Mouse (Mus musculus): Measurements from ENCODE around the gene Cwc25. TPM values are rescaled to one million over a fixed set of nuclear protein-coding genes. Genes with fewer than 3 reads are reported as not detected.
A peak's percentile ranks its signal among the peaks of the same experiment; 100 is the strongest.

The Cwc25 gene
- polyA plus RNA-seq, 1 experiment: 6.7 TPM

- Histone ChIP-seq H3K4me1 (ENCODE audit: control insufficient read depth, insufficient read depth, insufficient read length) (peaks cover 2% of the 10 kb centered on the region; the same call in 1 of the 2 replicates), H3K27ac (ENCODE audit: insufficient read depth, low read length) (no peak overlapping the region), H3K36me3 (ENCODE audit: control insufficient read depth, insufficient read depth, low read length) (peaks cover 16% of the 10 kb centered on the region), H3K4me3 (ENCODE audit: extremely low read depth, insufficient read depth, insufficient read length) (no peak overlapping the region), H3K27me3 (ENCODE audit: control insufficient read depth, insufficient read depth, low read length) (no peaks in the 10 kb centered on the region)
- 79% methylated on average over 10 of the region's 10 CpGs for WGBS
- no peak for DNase-seq (ENCODE audit: low read depth in 1 of 2, low spot score in 2 of 2)
- no peak for TF ChIP-seq POLR2A (IDR thresholded peaks at IDR 0.05; ENCODE audit: low read depth, low read length)
- no peak for TF ChIP-seq CTCF (IDR thresholded peaks at IDR 0.05; ENCODE audit: extremely low read depth, insufficient read depth, insufficient read length, insufficient replicate concordance)
These were observed 32.7 kb downstream of the Cwc25 start for GRCm38 (mm10) chr11:97733689-97734088.

- Histone ChIP-seq H3K4me1 (ENCODE audit: control insufficient read depth, insufficient read depth, insufficient read length) (peaks cover 9% of the 10 kb centered on the region; the same call in 1 of the 2 replicates), H3K4me3 (ENCODE audit: extremely low read depth, insufficient read depth, insufficient read length) (no peak overlapping the region), H3K27ac (ENCODE audit: insufficient read depth, low read length) (peak overlapping the region; percentile 63), H3K27me3 (ENCODE audit: control insufficient read depth, insufficient read depth, low read length) (no peaks in the 10 kb centered on the region), H3K36me3 (ENCODE audit: control insufficient read depth, insufficient read depth, low read length) (peaks cover 34% of the 10 kb centered on the region)
- DNase-seq (ENCODE audit: low read depth in 1 of 2, low spot score in 2 of 2): no peak
- TF ChIP-seq CTCF (IDR thresholded peaks at IDR 0.05; ENCODE audit: extremely low read depth, insufficient read depth, insufficient read length, insufficient replicate concordance) (no peak), POLR2A (IDR thresholded peaks at IDR 0.05; ENCODE audit: low read depth, low read length) (no peak)
- WGBS: 29% methylated on average over 7 of the region's 7 CpGs
These were observed 37.6 kb downstream of the Cwc25 start for GRCm38 (mm10) chr11:97728730-97729129.

GRCm38 (mm10) chr11:97728311-97728710, 38.0 kb downstream of the Cwc25 start:
- WGBS: 25% methylated on average over 7 of the region's 7 CpGs
- H3K4me3 ChIP-seq (ENCODE audit: extremely low read depth, insufficient read depth, insufficient read length): no peak overlapping the region
- H3K4me1 ChIP-seq (ENCODE audit: control insufficient read depth, insufficient read depth, insufficient read length): peaks cover 9% of the 10 kb centered on the region; the same call in 1 of the 2 replicates
- DNase-seq (ENCODE audit: low read depth in 1 of 2, low spot score in 2 of 2): peak; percentile 33
- peaks cover 36% of the 10 kb centered on the region for H3K36me3 ChIP-seq (ENCODE audit: control insufficient read depth, insufficient read depth, low read length)
- H3K27ac ChIP-seq (ENCODE audit: insufficient read depth, low read length): peak overlapping the region; percentile 63
- TF ChIP-seq POLR2A (IDR thresholded peaks at IDR 0.05; ENCODE audit: low read depth, low read length) (no peak), CTCF (IDR thresholded peaks at IDR 0.05; ENCODE audit: extremely low read depth, insufficient read depth, insufficient read length, insufficient replicate concordance) (no peak)
- H3K27me3 ChIP-seq (ENCODE audit: control insufficient read depth, insufficient read depth, low read length): no peaks in the 10 kb centered on the region

- WGBS: 46% methylated on average over 7 of the region's 7 CpGs
- TF ChIP-seq POLR2A (IDR thresholded peaks at IDR 0.05; ENCODE audit: low read depth, low read length) (no peak), CTCF (IDR thresholded peaks at IDR 0.05; ENCODE audit: extremely low read depth, insufficient read depth, insufficient read length, insufficient replicate concordance) (no peak)
- Histone ChIP-seq H3K36me3 (ENCODE audit: control insufficient read depth, insufficient read depth, low read length) (peaks cover 49% of the 10 kb centered on the region), H3K27me3 (ENCODE audit: control insufficient read depth, insufficient read depth, low read length) (no peaks in the 10 kb centered on the region), H3K4me1 (ENCODE audit: control insufficient read depth, insufficient read depth, insufficient read length) (peaks cover 10% of the 10 kb centered on the region; the same call in 1 of the 2 replicates), H3K4me3 (ENCODE audit: extremely low read depth, insufficient read depth, insufficient read length) (no peak overlapping the region), H3K27ac (ENCODE audit: insufficient read depth, low read length) (no peak overlapping the region)
- no peak for DNase-seq (ENCODE audit: low read depth in 1 of 2, low spot score in 2 of 2)
These were observed 42.6 kb downstream of the Cwc25 start for GRCm38 (mm10) chr11:97723709-97724108.

GRCm38 (mm10) chr11:97721338-97721737, 45.0 kb downstream of the Cwc25 start:
- 84% methylated on average over 4 of the region's 4 CpGs for WGBS
- H3K36me3 ChIP-seq (ENCODE audit: control insufficient read depth, insufficient read depth, low read length): peaks cover 47% of the 10 kb centered on the region

GRCm38 (mm10) chr11:97719041-97719440, 47.3 kb downstream of the Cwc25 start:
- DNase-seq (ENCODE audit: low read depth in 1 of 2, low spot score in 2 of 2): no peak
- Histone ChIP-seq H3K4me1 (ENCODE audit: control insufficient read depth, insufficient read depth, insufficient read length) (peaks cover 11% of the 10 kb centered on the region; the same call in 1 of the 2 replicates), H3K4me3 (ENCODE audit: extremely low read depth, insufficient read depth, insufficient read length) (no peak overlapping the region), H3K27me3 (ENCODE audit: control insufficient read depth, insufficient read depth, low read length) (no peaks in the 10 kb centered on the region), H3K27ac (ENCODE audit: insufficient read depth, low read length) (no peak overlapping the region), H3K36me3 (ENCODE audit: control insufficient read depth, insufficient read depth, low read length) (peaks cover 39% of the 10 kb centered on the region)
- WGBS: 47% methylated on average over 4 of the region's 4 CpGs
- TF ChIP-seq POLR2A (IDR thresholded peaks at IDR 0.05; ENCODE audit: low read depth, low read length) (no peak), CTCF (IDR thresholded peaks at IDR 0.05; ENCODE audit: extremely low read depth, insufficient read depth, insufficient read length, insufficient replicate concordance) (no peak)

More at GRCm38 (mm10) chr11:97721338-97721737, 45.0 kb downstream of the Cwc25 start:
- no peak for DNase-seq (ENCODE audit: low read depth in 1 of 2, low spot score in 2 of 2)
- Histone ChIP-seq H3K4me3 (ENCODE audit: extremely low read depth, insufficient read depth, insufficient read length) (no peak overlapping the region), H3K4me1 (ENCODE audit: control insufficient read depth, insufficient read depth, insufficient read length) (peaks cover 11% of the 10 kb centered on the region; the same call in 1 of the 2 replicates), H3K27ac (ENCODE audit: insufficient read depth, low read length) (no peak overlapping the region), H3K27me3 (ENCODE audit: control insufficient read depth, insufficient read depth, low read length) (no peaks in the 10 kb centered on the region)
- TF ChIP-seq CTCF (IDR thresholded peaks at IDR 0.05; ENCODE audit: extremely low read depth, insufficient read depth, insufficient read length, insufficient replicate concordance): no peak

- Histone ChIP-seq H3K27ac (ENCODE audit: insufficient read depth, low read length) (peak overlapping the region; percentile 56), H3K4me3 (ENCODE audit: extremely low read depth, insufficient read depth, insufficient read length) (no peak overlapping the region), H3K4me1 (ENCODE audit: control insufficient read depth, insufficient read depth, insufficient read length) (peaks cover 11% of the 10 kb centered on the region; the same call in 1 of the 2 replicates), H3K27me3 (ENCODE audit: control insufficient read depth, insufficient read depth, low read length) (no peaks in the 10 kb centered on the region), H3K36me3 (ENCODE audit: control insufficient read depth, insufficient read depth, low read length) (peaks cover 40% of the 10 kb centered on the region)
- 17% methylated on average over 15 of the region's 15 CpGs for WGBS
- DNase-seq (ENCODE audit: low read depth in 1 of 2, low spot score in 2 of 2): peak in 1 of 2 experiments; percentile 55
- TF ChIP-seq CTCF (IDR thresholded peaks at IDR 0.05; ENCODE audit: extremely low read depth, insufficient read depth, insufficient read length, insufficient replicate concordance) (no peak), POLR2A (IDR thresholded peaks at IDR 0.05; ENCODE audit: low read depth, low read length) (no peak)
These were observed 48.0 kb downstream of the Cwc25 start for GRCm38 (mm10) chr11:97718281-97718860.
